Mouse (Mus musculus) ovary, adult 2 months (tissue): Measurements from ENCODE around the gene Platr25. TPM values are rescaled to one million over a fixed set of nuclear protein-coding genes. Genes with fewer than 3 reads are reported as not detected.

Experiments
- polyA plus RNA-seq: library from polyadenylated mRNA; depleted of rRNA; stranded (reverse); fragments of >200 nt; gene quantifications from 2 replicates; pipeline ENCODE4 v1.2.3, GENCODE M21; 2012; rRNA removed

Platr25 gene
- 0.53 and 0.71 TPM in 2 replicates for polyA plus RNA-seq

GRCm38 (mm10) chr13:62760432-62761415, at the start of gene Platr25:
Platr25 (minus strand) TSS chr13:62760709.

GRCm38 (mm10) chr13:62785199-62786134, 25.0 kb upstream of the Platr25 start, which contains the start of gene Gm5141:
Gm5141 (minus strand) TSS chr13:62785808.

GRCm38 (mm10) chr13:62623577-62624276, 136.8 kb downstream of the Platr25 start, which contains the start of gene 6720489N17Rik:
6720489N17Rik (minus strand) TSS chr13:62624182.

Other genes with a start within 250 kb of the Platr25 start
- not detected in 2 replicates for gene Zfp935, start 202.2 kb downstream of the Platr25 start, polyA plus RNA-seq
- 0.51 and 0.52 TPM in 2 replicates for gene Zfp934, start 189.5 kb downstream of the Platr25 start, polyA plus RNA-seq
- 0.10 TPM in 1 of 2 replicates, not detected in the other for gene 6720489N17Rik, start 136.5 kb downstream of the Platr25 start, polyA plus RNA-seq
- gene Gm5141, start 25.1 kb upstream of the Platr25 start, polyA plus RNA-seq = 0.54 and 1.4 TPM in 2 replicates
- 2.9 and 3.3 TPM in 2 replicates for gene Fbp2, start 97.7 kb upstream of the Platr25 start, polyA plus RNA-seq
- gene Fbp1, start 127.6 kb upstream of the Platr25 start, polyA plus RNA-seq = 2.4 and 4.4 TPM in 2 replicates
- gene 2010111I01Rik, start 204.2 kb upstream of the Platr25 start, polyA plus RNA-seq = 67.1 and 73.8 TPM in 2 replicates